Mouse (Mus musculus) urinary bladder, postnatal 14 days (tissue): ENCODE measurements around the gene Bax.
"Not testable (repeated sequence)": the region's sequence is repeated elsewhere in the genome, so short reads cannot be mapped to it uniquely, and the experiment has no call there.

Experiments
- DNase-seq: peaks from one replicate; pipeline ENCODE4 v3.0.0; 2021; ENCODE audit warnings: low spot score

Bax gene

DNA sequence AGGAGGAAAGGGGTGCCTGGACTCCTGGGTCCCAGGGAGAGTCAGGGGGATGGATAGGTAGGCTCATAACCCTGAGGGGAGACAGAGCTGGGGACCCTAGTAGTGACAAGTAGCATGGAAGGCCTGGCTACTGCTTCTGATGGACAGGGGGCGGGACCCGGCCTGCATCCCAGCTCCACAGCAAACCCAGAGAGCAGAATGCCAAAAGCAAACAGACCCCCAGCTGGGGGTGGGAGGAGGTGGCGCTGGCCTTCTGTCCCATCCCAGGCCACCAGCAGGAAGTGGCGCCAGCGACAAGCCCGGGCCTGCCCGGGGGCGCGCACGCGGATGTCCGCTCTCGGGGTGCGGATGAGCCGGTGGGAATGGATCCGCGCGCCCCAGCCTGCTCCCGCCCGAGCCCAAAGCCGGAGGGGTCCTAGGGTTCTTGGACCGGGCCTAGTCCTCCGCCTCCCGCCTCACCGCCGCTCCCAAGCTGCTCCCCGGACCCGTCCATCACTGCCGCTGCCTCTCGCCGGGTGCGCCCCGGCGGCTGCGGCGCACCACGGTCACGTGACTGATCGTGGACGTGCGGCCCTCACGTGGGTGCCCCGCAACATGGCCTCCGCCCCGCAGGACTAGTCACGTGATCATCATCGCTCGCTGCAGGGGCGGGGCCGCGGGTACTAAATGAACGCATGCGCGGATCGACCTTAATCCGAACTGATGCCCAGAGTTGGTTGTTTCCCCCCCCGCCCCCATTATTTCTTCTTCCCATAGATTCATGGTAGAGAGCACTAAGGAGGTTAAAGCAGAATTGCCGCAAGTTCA is at the start of gene Bax:
TSS of gene Bax (minus strand) at position 616 of the 807 bp plus-strand sequence.
- DNase-seq: peak; percentile 96

- no peak for DNase-seq
Observed at GRCm38 (mm10) chr7:45515436-45515835, 48.7 kb upstream of the Bax start.

GRCm38 (mm10) chr7:45514411-45514810 is 47.7 kb upstream of the Bax start:
- DNase-seq: no peak

DNA sequence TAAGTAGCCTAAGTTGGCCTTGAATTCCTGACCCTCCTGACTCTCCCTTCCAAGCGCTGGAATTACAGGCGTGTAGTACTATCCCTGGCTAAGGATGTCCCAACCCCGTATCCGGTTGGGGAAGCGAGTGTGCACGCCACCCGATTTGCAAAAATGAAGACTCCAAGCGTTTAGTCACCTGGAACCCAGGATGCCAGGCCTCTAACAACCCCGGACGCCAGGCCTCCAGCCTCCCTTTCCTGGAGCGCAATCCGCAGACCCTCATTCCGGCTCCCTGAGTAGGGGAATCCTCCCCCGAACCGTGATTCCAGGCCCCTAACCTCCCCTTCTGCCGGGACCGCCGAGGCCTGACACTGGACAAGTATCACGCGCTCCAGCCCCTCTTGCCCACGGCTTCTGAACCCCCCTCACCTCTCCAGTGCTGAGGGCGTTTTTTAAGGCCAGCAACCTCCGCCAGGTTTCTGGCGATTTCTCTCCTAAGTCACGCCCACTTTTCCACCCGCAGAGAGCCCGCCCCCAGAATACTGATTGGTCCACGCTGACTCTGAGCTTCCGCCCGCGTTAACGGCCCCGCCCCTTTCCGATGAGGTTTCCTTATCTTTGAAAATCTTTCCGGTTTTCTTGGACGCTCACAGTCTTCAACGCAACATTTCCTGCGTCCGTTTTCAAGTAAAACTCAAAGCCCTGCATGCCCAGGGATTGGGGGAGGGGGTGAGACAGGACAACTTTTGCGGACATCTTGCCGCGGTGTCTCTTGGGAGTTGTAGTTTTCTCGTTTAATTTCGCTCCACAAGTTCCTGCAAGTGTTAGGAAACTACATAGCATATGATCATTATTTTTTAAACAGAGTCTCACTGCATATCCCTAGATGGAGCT is 43.5 kb upstream of the Bax start, which contains the start of gene Nucb1:
TSS of gene Nucb1 (minus strand) at position 495 of the 876 bp plus-strand sequence.
- DNase-seq: peak; percentile 93

GRCm38 (mm10) chr7:45509181-45509882 is 42.6 kb upstream of the Bax start:
- no peak for DNase-seq

GRCm38 (mm10) chr7:45508561-45508960 is 41.9 kb upstream of the Bax start:
- no peak for DNase-seq

GRCm38 (mm10) chr7:45507583-45507982 is 40.9 kb upstream of the Bax start:
- peak; percentile 50 for DNase-seq

GRCm38 (mm10) chr7:45498427-45498826 is 31.7 kb upstream of the Bax start:
- no peak for DNase-seq

DNA sequence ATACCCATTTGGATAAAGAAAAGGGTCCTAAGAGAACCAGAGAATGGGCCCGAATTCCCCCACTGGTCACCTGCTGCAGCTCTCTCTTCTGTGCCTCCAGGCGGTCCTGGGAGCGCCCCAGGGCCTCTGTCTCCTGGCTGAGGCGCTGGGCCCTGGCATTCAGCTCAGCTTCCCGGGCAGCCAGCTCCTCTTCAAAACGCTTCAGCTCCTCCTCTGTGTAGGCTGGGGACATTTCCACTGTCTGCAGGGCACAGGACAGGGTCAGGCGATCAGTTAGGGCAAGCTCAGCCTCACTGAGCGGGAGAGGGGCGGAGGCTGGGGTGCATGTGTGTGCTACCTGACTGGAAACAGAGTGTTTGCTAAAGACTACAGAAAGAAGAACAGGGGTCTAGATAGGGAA is 27.9 kb upstream of the Bax start:
- no peak for DNase-seq

DNA sequence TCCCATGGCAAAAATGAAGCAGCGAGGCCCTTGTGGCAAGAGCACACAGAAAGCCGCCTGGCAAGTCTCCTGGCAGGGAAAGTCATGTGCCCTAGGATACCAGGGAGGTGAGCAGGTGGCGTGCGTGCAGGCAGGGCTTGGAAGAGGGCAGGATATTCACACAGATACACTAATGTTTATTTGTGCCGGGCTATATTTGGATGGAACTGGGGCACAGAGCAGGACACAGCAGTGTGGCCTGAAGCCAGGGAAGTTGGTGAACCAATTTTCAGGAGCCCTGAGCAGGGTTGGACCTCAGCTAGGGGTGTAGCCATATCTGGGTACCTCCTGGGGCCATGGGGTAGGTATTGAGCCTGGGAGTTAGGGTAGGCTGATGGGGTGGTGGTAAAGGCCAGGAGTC is 26.3 kb upstream of the Bax start:
- no peak for DNase-seq

- DNase-seq: no peak
Observed at GRCm38 (mm10) chr7:45492225-45492844, 25.6 kb upstream of the Bax start.

DNA sequence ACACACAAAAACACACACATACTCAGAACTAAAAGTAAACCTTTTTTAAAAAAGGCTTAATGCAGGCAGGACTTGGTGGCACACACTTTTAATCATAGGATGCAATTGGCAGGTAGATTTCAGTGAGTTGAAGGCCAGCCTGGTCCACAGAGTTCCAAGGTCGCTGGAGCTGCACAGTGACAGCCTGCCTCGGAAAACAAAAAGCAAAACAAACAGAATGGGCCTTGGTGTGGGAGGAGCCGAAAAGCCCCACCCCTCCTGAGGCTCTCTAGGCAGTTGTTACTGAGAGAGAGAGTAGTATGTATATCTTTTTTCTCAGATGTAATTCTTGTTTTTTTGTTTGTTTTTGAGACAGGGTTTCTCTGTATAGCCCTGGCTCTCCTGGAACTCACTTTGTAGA is 24.6 kb upstream of the Bax start:
- DNase-seq: peak; percentile 39

- no peak for DNase-seq
Observed at GRCm38 (mm10) chr7:45490822-45491221, 24.1 kb upstream of the Bax start.

DNA sequence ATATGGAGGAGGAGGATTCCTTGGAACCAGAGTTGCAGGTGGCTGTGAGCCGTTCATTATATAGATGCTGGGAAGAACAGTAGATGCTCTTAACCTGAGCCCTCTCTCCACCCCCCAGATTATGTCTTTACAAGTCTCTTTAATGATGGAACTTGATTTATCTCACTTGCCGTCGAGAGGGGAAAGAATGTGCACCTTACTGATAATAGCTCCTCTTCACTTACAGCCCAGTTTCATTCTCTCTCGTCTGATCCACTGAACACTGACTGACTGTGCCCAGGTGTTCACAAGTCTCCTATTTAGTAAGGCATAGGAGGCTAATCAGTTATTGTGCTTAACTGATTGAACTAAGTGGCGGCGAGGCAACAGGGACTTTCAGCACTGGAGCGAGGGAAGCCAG is 22.9 kb upstream of the Bax start:
- no peak for DNase-seq

DNA sequence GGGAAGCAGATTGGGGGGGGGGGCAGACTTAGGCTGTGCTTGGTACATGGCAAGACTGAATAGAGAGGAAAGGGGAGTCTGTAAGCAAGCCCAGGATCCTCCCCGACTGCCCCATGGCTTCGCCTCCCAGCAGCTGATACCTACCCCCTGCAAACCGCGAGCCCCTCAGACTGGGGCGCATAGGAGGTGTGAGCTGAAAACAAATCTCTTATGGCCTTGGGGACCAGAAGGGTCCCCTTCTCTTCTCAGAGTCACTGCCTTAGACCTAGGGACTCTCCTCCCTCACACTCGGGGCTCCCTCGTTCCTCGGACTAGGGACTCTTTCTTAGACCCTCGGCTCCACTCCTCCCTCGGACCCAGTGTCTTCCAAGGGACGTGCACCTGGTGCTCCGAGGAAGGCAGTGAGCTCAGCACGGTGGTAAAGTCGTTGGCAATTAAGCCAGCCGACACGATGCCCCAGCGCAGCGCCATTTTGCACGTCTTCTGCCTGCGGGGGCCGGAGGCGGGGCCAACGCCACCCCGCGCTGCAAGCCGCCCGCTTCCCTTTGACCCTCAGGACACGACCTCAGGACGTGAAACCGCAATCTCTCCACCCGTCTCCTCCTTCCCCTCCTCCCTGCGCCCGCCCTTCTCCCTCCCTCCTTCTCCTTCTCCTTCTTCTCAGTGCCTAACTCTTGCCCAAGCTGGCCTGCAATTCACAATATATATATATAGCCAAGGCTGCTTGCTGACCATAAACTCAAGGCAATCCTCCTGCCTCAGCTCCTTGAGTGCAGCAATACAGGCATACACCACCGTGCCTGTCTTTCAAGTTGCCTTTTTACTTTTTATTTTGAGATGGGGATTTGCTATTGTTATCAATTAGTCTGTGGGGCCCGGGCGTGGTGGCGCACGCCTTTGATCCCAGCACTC is 21.9 kb upstream of the Bax start, which contains the start of gene Dhdh:
TSS of gene Dhdh (minus strand) at position 513 of the 912 bp plus-strand sequence.
- peak; percentile 61 for DNase-seq

- DNase-seq: no peak
Observed at GRCm38 (mm10) chr7:45487861-45488292, 21.2 kb upstream of the Bax start.

GRCm38 (mm10) chr7:45486761-45487415 is 20.2 kb upstream of the Bax start, which contains the start of gene Gm45808:
TSS of gene Gm45808 (minus strand) at chr7:45486811.
- no peak for DNase-seq

- DNase-seq: no peak
Observed at GRCm38 (mm10) chr7:45486158-45486557, 19.5 kb upstream of the Bax start.

GRCm38 (mm10) chr7:45484985-45485384 is 18.3 kb upstream of the Bax start:
- not testable (repeated sequence) for DNase-seq

- no peak for DNase-seq
Observed at GRCm38 (mm10) chr7:45482166-45482565, 15.5 kb upstream of the Bax start.
